Mouse (Mus musculus): ENCODE results near the gene Rab14. TPM values are rescaled to one million over a fixed set of nuclear protein-coding genes. Genes with fewer than 3 reads are reported as not detected.

The Rab14 gene
- polyA plus RNA-seq, 1 experiment from 2014 or later = 186 TPM

- Histone ChIP-seq H3K36me3 (ENCODE audit: inconsistent target) (peaks cover 60% of the 10 kb centered on the region), H3K79me2 (ENCODE audit: inconsistent target) (no peaks in the 10 kb centered on the region), H3K27ac (no peak overlapping the region), H3K4me3 (ENCODE audit: inconsistent target) (no peak overlapping the region)
- 89% methylated on average over 8 of the region's 8 CpGs for WGBS (ENCODE audit: missing documents)
Measured at GRCm38 (mm10) chr2:35153844-35154554, 46.9 kb downstream of the Rab14 start.

GRCm38 (mm10) chr2:35153179-35153578, 47.7 kb downstream of the Rab14 start:
- 9% methylated on average over 6 of the region's 6 CpGs for WGBS (ENCODE audit: missing documents)
- H3K27ac ChIP-seq = no peak overlapping the region

GRCm38 (mm10) chr2:35151303-35151882, 49.5 kb downstream of the Rab14 start:
- no peak overlapping the region for H3K4me3 ChIP-seq (ENCODE audit: inconsistent target)
- WGBS (ENCODE audit: missing documents) = 77% methylated on average over 13 of the region's 13 CpGs
- no peak overlapping the region for H3K27ac ChIP-seq

More at GRCm38 (mm10) chr2:35153179-35153578, 47.7 kb downstream of the Rab14 start:
- Histone ChIP-seq H3K79me2 (ENCODE audit: inconsistent target) (no peaks in the 10 kb centered on the region), H3K36me3 (ENCODE audit: inconsistent target) (peaks cover 64% of the 10 kb centered on the region), H3K4me3 (ENCODE audit: inconsistent target) (no peak overlapping the region)

GRCm38 (mm10) chr2:35148806-35149205, 52.1 kb downstream of the Rab14 start:
- Histone ChIP-seq H3K27ac (no peak overlapping the region), H3K36me3 (ENCODE audit: inconsistent target) (peaks cover 82% of the 10 kb centered on the region), H3K79me2 (ENCODE audit: inconsistent target) (no peaks in the 10 kb centered on the region), H3K4me3 (ENCODE audit: inconsistent target) (no peak overlapping the region)
- 97% methylated on average over 10 of the region's 10 CpGs for WGBS (ENCODE audit: missing documents)

More at GRCm38 (mm10) chr2:35151303-35151882, 49.5 kb downstream of the Rab14 start:
- Histone ChIP-seq H3K79me2 (ENCODE audit: inconsistent target) (no peaks in the 10 kb centered on the region), H3K36me3 (ENCODE audit: inconsistent target) (peaks cover 81% of the 10 kb centered on the region)

- no peak overlapping the region for H3K27ac ChIP-seq
- no peaks in the 10 kb centered on the region for H3K79me2 ChIP-seq (ENCODE audit: inconsistent target)
- peaks cover 58% of the 10 kb centered on the region for H3K36me3 ChIP-seq (ENCODE audit: inconsistent target)
- WGBS (ENCODE audit: missing documents) = 90% methylated on average over 2 of the region's 3 CpGs
- H3K4me3 ChIP-seq (ENCODE audit: inconsistent target) = no peak overlapping the region
Measured at GRCm38 (mm10) chr2:35141673-35142072, 59.2 kb downstream of the Rab14 start.

- WGBS (ENCODE audit: missing documents) = 94% methylated on average over 1 of the region's 1 CpGs
- Histone ChIP-seq H3K36me3 (ENCODE audit: inconsistent target) (peaks cover 36% of the 10 kb centered on the region), H3K79me2 (ENCODE audit: inconsistent target) (peaks cover 7% of the 10 kb centered on the region; the same call in 1 of the 2 replicates), H3K27ac (no peak overlapping the region), H3K4me3 (ENCODE audit: inconsistent target) (no peak overlapping the region)
Measured at GRCm38 (mm10) chr2:35138576-35138975, 62.3 kb downstream of the Rab14 start.

GRCm38 (mm10) chr2:35133891-35134290, 67.0 kb downstream of the Rab14 start:
- H3K79me2 ChIP-seq (ENCODE audit: inconsistent target) = peaks cover 13% of the 10 kb centered on the region; the same call in 1 of the 2 replicates
- WGBS (ENCODE audit: missing documents) = 98% methylated on average over 5 of the region's 5 CpGs
- no peak overlapping the region for H3K4me3 ChIP-seq (ENCODE audit: inconsistent target)
- H3K36me3 ChIP-seq (ENCODE audit: inconsistent target) = peaks cover 29% of the 10 kb centered on the region
- H3K27ac ChIP-seq = no peak overlapping the region

- H3K36me3 ChIP-seq (ENCODE audit: inconsistent target) = peaks cover 32% of the 10 kb centered on the region
- peak overlapping the region; percentile 70 for H3K27ac ChIP-seq
- peaks cover 13% of the 10 kb centered on the region; the same call in 1 of the 2 replicates for H3K79me2 ChIP-seq (ENCODE audit: inconsistent target)
- WGBS (ENCODE audit: missing documents) = 3% methylated on average over 5 of the region's 5 CpGs
- H3K4me3 ChIP-seq (ENCODE audit: inconsistent target) = peak overlapping the region; percentile 47
Measured at GRCm38 (mm10) chr2:35132662-35133055, 68.3 kb downstream of the Rab14 start.

- Histone ChIP-seq H3K27ac (peak overlapping the region; percentile 70), H3K4me3 (ENCODE audit: inconsistent target) (peak overlapping the region; percentile 47), H3K36me3 (ENCODE audit: inconsistent target) (peaks cover 32% of the 10 kb centered on the region), H3K79me2 (ENCODE audit: inconsistent target) (peaks cover 13% of the 10 kb centered on the region; the same call in 1 of the 2 replicates)
- WGBS (ENCODE audit: missing documents) = 0% methylated on average over 21 of the region's 21 CpGs
Measured at GRCm38 (mm10) chr2:35131991-35132661, 68.8 kb downstream of the Rab14 start.

GRCm38 (mm10) chr2:35131491-35131890, 69.4 kb downstream of the Rab14 start:
- peaks cover 13% of the 10 kb centered on the region; the same call in 1 of the 2 replicates for H3K79me2 ChIP-seq (ENCODE audit: inconsistent target)
- peaks cover 33% of the 10 kb centered on the region for H3K36me3 ChIP-seq (ENCODE audit: inconsistent target)
- H3K27ac ChIP-seq = peak overlapping the region; percentile 70
- peak overlapping the region; percentile 47; the same call in 1 of the 2 replicates for H3K4me3 ChIP-seq (ENCODE audit: inconsistent target)

Other genes with a start within 250 kb of the Rab14 start
- gene Traf1, start 239.3 kb downstream of the Rab14 start, polyA plus RNA-seq (2018) = 3.0 to 7.8 TPM (median 3.3 TPM) in 3 replicates
- not detected in 3 replicates for gene Hc, start 139.7 kb downstream of the Rab14 start, polyA plus RNA-seq (2018)
- gene AI182371, start 99.6 kb downstream of the Rab14 start, polyA plus RNA-seq (2018) = 0.22 to 1.00 TPM (median 0.40 TPM) in 3 replicates
- 10.1 to 21.6 TPM (median 17.6 TPM) in 3 replicates for gene Cntrl, start 91.6 kb downstream of the Rab14 start, polyA plus RNA-seq (2018)
- gene Gsn, start 55.3 kb upstream of the Rab14 start, polyA plus RNA-seq (2018) = 134 to 277 TPM (median 181 TPM) in 3 replicates
- 180 to 528 TPM (median 364 TPM) in 3 replicates for gene Stom, start 135.9 kb upstream of the Rab14 start, polyA plus RNA-seq (2018)
- not detected in 3 replicates for gene 4930568D16Rik, start 166.6 kb upstream of the Rab14 start, polyA plus RNA-seq (2018)
- gene 4930402F06Rik, start 196.1 kb upstream of the Rab14 start, polyA plus RNA-seq (2018) = not detected in 3 replicates

Data from macrophage (primary cell).